Mouse (Mus musculus): ENCODE data around the gene Pou2f1.

DNA sequence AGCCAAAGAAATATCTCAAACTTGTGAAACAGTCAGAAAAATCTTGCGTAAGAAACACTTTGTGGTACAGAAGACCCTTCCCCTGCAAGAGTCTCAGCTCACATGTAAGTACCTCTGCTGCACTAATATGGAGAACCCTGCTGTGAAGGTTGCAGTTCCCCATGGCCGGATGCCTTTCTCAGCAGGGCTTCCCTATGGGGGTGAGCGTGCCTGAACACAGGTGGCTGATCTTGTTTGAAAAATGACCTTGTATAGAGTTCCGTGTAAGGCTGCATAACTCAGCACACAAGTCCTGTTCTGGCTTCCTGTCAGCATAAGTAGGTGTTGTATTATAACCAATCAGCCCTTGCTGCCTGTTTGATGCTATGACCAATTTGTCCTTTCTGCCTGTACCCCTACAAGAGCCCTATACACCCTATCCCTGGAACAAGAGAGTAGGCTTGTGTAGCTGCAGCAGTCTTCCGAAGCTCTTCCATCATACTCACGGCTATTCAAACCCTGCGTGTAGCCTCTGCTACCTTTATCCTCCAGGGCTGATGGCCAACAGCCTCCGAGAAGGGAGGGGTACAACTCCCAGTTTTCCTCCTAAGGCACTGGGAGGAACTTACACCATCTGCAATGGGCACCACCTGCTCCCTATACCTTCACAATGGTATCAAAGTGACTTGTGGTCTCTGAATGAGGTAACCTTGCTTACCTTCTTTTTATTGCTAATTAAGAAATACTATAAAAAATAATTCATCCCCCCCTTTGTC lies 120.2 kb downstream of the Pou2f1 start:
- TF ChIP-seq CTCF (IDR thresholded peaks at IDR 0.05; ENCODE audit: low read depth, low read length) (no peak), EP300 (IDR thresholded peaks at IDR 0.05; ENCODE audit: insufficient read depth, low read depth, low read length) (no peak)
